Mouse (Mus musculus): Measurements from ENCODE around the gene Kcnab2.
A peak's percentile ranks its signal among the peaks of the same experiment; 100 is the strongest.

The Kcnab2 gene

DNA sequence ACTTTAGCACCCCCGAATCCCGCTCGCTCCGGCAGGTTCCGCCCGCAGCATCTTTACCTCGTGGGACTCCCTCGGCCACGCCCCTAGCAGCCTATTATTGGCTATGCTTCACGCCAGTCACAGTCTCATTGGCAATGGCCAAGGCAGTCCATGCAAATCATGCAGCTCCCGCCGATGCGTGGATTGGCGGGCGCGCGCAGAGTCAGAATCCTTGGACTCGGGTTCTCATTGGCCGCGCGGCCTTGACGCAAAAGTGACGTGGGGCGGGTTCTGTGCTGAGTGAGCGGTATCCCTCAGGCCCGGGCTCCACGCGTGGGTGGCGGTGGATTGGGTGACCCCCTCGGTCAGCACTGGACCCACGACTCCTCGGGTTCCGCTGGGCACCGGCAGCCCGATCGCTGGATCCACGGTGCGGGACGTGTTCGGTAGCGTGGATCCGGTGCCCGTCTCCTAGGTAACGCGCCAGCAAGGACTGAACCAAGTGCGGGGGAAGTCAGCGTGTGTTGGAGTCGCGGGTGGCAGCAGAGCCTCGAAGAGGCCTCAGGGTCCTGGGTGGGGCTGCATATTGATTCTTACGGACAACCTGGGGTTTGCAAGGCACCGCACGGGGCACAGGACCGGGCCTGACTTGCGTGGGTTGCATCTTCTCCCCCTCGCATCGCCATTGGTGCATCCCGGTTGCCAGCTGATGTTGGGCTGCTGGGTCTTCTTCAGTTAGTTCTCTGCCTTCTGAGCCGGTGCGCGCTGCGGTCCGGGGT, at the start of gene Kcnab2:
Gene Kcnab2, minus strand, starts transcription at position 406 of the 758 bp plus-strand sequence.
- DNase-seq (ENCODE audit: low spot score), result peak; percentile 100

DNA sequence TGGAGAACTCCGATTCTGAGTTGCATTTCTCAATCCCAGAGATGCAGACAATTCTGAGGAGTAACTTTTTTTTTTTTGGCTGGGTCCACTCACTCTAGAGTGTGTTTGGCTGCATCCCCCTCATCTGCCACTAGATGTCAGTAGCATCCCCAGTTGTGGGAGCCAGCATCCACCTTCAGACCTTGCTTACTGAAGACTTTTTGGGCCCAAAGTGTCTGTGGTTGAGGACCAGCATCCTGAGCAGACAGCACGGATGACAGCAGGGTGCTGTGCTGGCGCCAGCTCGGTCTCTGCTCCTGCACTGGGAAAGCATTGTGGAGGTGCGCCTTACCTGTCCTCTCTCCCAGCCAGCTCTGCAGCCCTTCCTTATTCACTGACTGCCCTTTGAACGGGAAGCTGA, 42.4 kb upstream of the Kcnab2 start:
- DNase-seq (ENCODE audit: low spot score), result peak; percentile 38

DNA sequence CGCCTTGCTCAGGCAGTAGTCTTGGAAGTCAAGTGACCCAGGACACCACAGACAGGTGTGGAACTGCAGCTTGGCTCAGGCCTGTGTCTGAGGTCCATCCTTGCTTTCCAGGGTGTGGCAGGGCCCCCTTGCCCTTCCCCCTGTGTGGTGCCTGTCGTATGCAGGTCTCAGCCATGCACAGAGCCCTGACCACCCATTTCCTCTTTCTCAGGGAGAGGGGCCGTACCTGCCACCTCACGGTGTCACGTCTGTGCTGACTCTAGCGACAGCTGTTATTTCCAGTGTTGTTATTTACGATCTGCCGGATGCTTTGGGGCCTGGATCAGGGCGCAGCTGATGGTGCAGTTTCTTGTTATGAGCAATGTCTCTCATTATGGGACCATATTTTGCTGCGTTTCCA, 41.4 kb upstream of the Kcnab2 start:
- no peak for DNase-seq (ENCODE audit: low spot score)

DNA sequence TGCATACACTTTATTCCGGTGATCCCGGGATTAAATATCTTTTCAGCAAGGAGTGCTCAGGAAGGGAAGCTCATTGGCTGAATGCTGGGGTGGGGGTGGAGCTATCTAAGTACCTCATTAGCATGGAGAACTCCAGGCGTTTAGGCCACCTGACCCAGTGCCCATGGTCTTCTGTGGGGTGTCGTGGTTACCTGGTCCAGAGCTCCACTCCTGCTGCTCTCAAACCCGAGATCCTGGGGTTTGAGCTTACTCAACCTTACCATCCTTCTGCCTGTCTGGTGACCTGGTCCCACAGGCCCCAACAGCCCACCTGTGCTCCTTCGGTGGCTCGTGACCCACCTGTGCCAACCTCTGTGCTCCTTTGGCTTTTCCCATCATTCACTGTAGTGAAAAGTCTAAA, 37.2 kb upstream of the Kcnab2 start:
- no peak for DNase-seq (ENCODE audit: low spot score)

DNA sequence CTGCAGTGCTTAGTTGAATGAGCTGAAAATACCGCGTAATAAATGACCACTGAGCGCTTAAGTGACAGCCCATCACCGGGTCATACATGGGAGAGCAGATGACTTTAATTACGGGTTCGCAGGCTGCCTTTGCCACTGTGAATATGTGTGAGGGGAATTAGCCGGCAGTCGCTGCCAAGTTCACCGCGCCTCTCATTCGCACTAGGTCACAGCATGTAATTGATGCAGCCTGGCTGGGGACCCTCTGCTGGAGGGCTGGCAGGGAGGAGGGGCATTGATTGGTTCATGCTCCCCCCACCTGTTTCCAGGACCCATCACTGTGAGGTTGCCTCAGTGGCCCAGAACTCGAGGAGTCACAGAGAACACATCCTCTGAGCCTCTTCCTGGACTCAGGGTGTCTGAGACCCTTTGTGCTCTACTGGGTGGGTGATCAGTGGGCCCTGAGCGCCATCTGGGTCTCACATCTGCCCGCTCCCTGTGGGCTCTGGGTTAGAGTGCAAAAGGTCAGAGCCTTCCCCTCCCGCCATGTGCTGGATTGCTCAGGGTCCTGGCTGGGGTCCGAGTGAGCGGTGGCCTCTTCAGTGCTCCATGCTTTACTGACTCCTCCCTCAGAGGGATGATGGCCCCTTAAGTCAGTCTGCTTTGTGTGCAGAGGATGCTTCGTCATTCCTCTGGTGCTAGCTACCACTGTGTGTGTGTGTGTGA, 34.7 kb upstream of the Kcnab2 start:
- no peak for DNase-seq (ENCODE audit: low spot score)

DNA sequence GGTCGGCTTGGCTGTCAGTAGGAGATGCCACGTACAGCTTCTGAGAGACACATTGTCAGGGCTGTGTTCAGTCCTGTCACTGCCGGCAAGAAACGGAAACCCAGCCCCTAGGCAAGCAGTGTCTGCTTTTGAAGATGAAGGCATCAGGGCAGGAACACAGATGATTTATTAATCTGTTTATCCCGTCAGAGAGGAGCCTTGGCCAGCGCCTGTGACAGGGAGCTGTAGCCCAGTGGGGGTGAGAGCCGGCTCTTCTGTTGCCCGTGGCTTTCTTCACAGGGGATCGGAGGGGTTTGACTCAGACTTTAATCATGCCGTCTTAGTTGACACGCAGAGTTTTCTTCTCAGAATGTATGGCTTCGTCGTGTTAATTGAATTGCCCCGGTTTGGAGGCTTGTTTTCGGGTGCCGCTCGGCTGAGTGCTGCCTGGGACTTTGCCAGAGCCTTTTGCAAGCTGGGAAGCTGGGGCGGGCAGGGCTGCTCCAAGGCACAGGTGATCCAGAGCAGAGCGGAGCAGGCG, 16.7 kb upstream of the Kcnab2 start:
- no peak for DNase-seq (ENCODE audit: low spot score)

DNA sequence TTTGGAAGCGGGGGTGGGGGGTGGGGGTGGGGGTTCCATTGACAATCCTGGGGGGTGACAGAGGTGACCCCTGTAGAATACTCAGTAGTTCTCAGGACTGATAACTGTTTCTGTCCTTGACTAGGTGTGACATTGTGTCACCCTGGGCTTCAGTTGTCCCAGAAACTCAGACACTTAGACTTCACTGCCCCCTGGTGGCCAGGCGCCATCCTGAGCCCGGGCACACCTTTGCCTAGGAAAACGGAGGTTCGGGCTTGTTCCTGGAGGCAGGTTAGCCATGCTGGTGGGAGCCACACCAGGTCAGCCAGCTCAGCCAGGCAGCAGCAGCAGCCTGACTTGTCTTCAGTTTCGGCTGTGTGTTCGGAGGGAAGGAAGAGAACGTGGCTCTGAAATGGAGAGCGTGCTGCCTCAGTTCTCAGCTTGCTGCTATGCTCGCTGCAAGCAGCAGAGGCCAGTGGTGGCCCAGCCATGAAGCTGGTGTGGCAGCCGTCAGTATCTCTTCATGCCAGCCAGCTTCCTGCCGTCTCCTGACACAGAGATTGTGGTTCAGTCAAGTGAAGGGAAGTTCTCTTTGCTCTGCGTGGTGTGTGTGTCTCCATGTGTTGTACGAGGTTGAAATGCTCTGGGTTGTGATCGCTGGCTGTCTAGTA, 13.7 kb upstream of the Kcnab2 start:
- DNase-seq (ENCODE audit: low spot score), result peak; percentile 68

- DNase-seq (ENCODE audit: low spot score), result no peak
Observed at GRCm38 (mm10) chr4:152490311-152490710, 12.6 kb upstream of the Kcnab2 start.

DNA sequence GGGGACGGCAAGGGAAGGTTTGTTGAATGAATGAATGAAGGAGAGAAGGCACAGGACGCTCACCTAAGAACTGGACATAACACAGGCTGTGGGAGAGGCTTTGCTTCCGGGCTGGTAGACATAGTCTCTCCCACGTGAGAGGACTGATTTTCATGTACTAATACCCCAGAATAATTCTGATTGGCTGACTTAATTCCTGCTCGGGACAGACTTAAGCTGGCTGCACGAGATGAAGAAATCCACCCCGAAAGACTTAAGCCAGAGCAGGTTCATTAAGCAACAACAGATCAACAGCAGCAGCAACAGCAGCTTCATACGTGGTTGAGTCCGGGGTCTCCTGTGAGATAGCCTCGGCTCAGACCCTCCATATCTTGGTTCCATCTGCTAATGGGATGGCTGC, 10.4 kb upstream of the Kcnab2 start:
- no peak for DNase-seq (ENCODE audit: low spot score)

DNA sequence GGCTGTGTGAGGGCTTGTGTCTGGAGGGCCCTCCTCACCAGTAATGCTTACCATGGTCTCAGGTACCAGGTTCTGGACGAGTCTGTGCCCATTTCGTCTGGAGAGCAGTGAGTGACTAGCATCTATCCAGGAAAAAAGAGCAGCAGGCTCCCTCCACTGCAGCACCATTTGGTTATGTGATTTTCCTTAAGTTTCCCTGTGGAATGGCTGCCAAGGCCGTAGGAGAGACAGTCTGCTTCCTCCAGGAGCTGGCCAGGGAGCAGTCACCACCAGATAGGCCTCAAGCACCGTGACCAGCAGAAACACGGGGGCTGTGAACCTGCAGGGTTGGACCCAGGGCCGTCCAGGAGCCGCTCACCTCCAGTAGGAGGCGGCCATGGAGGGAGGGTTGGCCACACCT, 2.8 kb upstream of the Kcnab2 start:
- no peak for DNase-seq (ENCODE audit: low spot score)

DNA sequence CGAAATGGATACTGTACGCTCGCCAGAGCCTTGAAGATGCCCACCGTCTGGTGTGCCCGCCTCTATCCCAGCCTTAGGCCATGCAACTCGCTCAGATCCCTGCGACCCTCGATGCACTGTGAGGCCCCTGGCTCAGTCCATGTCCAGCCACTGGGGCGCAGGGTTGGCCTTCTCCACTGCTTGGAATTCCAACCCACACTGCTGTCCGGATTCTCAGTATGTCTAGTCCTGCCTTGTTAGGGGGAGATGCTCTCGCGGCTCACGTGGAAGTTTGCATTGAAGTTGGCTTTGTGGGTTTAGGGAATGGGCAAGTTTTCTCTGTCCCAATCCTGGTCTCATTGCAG, 525 bp upstream of the Kcnab2 start:
- DNase-seq (ENCODE audit: low spot score), result no peak

GRCm38 (mm10) chr4:152477106-152477465, 585 bp downstream of the Kcnab2 start:
- DNase-seq (ENCODE audit: low spot score), result no peak

DNA sequence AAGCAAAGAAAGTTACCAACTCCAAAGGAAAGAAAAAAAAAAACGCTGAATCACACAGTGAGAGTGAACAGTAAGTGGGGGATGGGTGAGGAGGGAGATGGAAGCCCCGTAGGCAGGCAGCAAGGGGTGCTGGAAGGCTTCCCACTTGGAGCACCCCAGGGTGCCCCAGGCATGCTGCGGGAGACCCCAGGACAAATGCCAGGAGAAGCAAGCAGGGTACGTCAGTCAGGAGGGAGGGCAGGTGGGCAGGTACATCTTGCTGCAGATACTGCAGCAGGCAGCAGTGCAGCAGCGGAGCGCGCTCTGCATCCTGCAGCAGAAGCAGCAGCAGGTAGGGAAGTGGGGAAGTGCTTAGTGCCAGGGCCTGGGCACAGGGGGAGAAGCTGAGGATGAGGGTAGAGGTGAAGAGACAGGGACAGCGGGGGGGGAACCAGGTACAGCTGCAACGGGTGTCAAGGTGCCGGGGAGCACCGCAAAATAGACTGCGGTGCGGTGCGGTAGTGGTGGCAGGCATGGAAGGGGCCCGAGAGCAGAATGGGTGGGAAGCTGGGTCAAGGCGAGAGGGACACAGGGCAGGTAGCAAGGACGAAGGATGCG, 1.1 kb downstream of the Kcnab2 start, which contains the start of gene Nphp4:
Gene Nphp4, plus strand, starts transcription at position 280 of the 597 bp plus-strand sequence.
- no peak for DNase-seq (ENCODE audit: low spot score)

- no peak for DNase-seq (ENCODE audit: low spot score)
Observed at GRCm38 (mm10) chr4:152475941-152476340, 1.7 kb downstream of the Kcnab2 start.

DNA sequence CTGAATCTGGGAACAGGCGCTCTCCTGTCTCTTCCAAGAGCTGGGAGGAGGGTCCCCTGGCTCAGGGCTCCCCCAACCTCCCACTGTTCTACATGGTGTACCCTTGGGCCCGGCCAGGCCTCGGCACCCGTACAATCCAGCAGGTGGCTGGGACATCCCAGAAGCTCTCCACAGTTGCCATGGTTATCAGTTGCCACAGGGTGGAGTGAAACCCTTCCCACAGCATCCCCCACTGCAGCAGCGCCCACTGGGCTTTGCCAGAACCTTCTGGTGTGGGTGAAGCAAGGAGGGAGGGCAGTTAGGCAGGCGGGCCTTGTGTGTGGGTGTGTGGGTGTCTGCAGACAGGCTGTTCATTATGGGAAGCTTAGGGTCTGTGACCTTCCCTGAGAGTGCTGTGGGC, 9.7 kb downstream of the Kcnab2 start:
- no peak for DNase-seq (ENCODE audit: low spot score)

DNA sequence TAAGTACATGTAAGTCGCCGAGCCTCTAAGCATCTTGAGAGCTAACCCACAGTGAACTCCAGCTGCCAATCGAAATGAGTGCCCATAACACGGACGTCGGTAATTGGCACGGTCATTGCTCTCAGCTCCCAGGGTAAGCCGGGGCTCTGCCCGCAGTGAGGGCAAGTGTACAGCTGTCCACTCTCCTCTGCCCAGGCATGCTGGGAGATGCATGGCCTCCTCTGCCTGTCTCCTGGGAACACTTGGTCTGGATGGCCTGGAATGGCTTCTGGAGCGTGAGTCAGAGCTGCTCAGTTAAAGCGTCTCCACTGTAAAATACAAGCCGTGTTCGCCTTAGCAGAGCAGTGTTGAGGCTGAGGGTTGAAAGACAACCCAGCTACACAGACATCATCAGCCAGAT, 11.1 kb downstream of the Kcnab2 start:
- DNase-seq (ENCODE audit: low spot score), result no peak

DNA sequence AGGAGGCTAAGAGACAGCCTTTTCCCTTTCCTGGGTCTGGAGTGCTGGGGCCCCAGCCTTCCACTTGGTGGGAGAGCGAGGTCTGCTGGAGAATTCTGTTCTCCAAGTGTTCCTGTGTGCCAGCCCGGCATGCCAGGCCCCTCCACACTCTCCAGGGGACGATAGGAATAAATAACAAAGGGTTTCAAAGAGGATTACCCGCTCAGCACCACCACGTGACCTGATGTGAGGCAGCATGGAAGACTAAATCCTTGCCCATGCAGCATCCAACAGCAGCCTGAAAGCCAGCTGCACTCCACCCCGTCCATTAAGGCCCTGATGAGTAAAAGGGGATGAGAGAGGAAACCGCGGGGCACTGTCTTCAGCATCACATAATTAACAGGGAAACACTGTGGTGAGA, 12.6 kb downstream of the Kcnab2 start:
- DNase-seq (ENCODE audit: low spot score), result no peak

DNA sequence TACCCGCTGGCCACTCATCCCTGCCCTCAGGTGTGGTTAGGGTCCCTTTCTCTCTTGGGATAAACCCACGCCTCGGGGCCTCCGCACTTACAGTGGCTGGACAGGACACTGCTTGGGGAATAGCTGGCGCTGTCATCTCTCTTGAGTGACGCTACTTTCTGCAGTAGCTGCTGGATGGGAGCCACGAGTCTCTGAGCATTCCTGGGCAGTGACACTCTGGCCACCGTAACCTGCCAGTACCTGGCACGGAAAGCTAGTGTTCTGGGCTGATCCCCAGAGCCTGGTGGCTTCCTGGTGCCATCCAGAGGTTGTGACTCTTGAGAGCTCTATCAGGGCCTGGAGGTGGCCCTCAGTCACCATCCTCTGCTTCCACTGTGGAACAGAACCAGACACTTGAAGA, 14.5 kb downstream of the Kcnab2 start:
- DNase-seq (ENCODE audit: low spot score), result no peak

DNA sequence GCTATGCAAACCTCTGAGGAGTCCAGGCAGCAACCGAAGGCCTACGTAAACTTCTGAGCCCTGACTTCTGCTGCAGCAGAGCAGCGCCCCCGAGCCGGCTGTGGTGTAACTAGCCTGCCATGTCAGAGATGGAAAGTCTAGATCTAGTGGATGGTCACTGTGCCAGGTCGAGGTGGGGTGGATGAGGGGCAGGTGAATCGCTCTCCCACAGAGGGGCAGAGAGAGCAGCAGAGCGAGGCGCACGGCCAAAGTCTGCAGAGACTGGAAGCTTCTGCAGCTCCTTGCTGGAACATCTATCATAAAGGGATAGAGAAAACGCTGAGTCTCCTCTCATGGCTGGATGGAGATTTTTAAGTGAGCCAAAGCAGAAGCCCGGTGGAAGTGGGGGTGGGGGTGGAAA, 15.2 kb downstream of the Kcnab2 start:
- DNase-seq (ENCODE audit: low spot score), result no peak

DNA sequence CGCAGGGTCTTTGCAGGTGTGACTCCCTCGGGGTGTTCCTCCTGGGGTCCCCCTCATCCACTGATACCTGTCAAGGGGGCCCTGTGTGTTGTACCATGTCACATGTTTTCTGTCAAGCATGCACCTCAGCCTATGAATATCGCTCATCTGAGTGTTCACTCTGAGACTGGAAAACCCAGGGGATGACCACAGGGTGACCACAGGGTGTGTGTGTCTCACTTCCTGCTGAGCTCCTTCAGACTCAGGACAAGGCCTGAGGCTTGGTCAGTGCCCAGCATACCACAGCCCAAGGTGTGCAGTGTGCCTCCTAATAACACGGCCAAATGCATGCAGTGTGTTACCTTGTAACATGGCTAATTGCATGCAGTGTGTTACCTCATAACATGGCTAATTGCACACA, 20.0 kb downstream of the Kcnab2 start:
- DNase-seq (ENCODE audit: low spot score), result no peak

DNA sequence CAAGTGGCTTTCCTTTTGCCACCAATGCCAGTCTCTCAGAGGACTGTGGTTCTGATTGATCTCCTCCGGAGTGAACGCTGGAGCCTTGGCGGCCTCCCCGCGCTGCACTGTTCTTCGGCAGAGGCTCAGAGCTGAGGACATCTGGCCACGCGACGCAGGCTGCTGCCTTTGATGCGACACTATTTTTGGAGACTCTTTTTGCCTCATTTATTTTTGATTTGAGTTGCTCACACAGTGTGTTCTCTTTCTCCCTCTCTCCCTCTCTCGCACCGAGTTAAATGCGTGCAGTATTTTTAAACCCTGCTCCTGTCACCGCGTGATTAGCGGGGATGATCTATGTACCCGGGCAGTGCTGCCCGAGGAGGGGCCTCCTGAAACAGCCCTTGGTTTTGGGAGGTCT, 21.1 kb downstream of the Kcnab2 start:
- peak; percentile 76 for DNase-seq (ENCODE audit: low spot score)

DNA sequence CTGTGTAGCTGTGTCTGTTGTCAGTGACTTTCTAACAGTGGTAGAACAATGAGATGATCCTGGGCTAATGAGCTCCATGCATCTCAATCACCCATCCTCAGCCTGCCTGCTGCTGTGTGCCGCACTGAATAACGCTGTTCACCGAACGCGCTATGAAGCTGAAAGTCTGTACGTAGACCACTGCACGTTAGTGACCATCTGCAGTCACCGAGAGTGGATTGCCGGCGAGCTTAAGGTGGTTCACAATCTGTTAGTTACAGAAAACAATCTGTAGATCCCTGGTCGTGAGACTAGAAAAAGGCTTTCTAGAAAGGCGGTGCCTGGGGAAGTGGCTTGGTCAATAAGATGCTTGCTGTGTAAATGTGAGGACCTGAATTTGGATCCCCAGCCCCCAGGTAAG, 23.5 kb downstream of the Kcnab2 start:
- DNase-seq (ENCODE audit: low spot score), result no peak

DNA sequence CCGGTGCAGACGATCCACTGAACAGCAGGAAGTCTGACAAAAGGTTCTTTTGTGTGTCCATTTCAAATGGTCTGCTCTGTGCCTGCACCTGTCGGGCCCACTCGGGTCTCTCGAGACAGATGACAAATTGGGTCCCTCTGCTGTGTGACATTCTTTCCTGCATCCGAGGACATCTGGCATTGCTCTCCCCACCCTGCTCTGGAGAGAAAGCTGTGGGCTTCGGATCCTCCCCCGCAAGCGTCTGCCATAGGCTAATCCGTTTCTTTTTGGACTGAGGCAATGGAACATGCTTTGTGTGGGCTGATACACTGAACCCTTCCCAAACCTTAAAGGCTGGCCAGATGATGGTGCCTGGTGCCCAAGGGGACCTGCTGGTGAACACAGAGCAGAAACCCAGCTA, 24.6 kb downstream of the Kcnab2 start:
- DNase-seq (ENCODE audit: low spot score), result peak; percentile 73

Measured in left cerebral cortex, adult 11 months (tissue).